Mouse (Mus musculus): ENCODE data around the gene Cacna1c. TPM values are rescaled to one million over a fixed set of nuclear protein-coding genes. Genes with fewer than 3 reads are reported as not detected.

Gene Cacna1c
- polyA plus RNA-seq, 1 experiment from 2014 or later, result 2.8 TPM

DNA sequence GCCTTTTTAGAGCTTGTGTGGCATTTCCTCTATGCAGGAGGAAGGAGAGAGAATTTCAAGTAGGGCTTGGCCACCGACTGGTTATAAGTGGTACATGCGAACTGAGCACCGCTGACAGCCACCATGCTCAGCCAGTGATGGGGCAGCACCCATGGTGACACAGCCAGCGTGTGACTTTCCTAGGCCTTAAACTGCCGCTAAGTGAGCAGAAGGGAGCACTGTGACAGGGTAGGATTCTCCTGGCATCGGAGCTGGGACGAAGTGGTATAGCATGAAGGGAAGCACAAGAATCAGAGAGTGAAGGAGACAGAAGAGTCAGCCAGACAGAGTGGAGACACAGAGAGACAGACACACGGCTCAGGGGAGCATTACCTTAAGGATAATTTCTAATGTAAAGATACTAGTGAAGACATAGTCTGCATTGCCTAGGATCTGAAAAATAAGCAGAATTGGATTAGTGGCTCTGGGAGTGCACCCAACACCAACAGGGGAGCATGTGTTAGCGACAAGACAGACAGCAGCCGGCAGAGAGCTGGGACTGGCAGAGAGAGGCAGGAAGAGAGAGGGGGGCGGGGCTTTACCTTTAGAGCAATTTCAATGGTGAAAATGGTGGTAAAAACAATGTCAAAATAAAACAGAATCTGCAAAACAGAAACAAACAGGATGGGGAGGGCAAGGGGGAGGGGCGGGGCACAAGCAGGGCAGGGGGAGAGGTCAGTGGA is 522.1 kb downstream of the Cacna1c start:
- no peak for DNase-seq (ENCODE audit: low spot score)
- H3K4me3 ChIP-seq, result no peak overlapping the region
- no peaks in the 10 kb centered on the region for H3K9me3 ChIP-seq
- H3K4me1 ChIP-seq (replicated peaks), result no peaks in the 10 kb centered on the region
- H3K27me3 ChIP-seq (ENCODE audit: insufficient read depth, poor library complexity, severe bottlenecking), result no peaks in the 10 kb centered on the region
- 79% methylated on average over 12 of the region's 12 CpGs for WGBS
- H3K36me3 ChIP-seq, result no peaks in the 10 kb centered on the region
- no peak overlapping the region for H3K27ac ChIP-seq

DNA sequence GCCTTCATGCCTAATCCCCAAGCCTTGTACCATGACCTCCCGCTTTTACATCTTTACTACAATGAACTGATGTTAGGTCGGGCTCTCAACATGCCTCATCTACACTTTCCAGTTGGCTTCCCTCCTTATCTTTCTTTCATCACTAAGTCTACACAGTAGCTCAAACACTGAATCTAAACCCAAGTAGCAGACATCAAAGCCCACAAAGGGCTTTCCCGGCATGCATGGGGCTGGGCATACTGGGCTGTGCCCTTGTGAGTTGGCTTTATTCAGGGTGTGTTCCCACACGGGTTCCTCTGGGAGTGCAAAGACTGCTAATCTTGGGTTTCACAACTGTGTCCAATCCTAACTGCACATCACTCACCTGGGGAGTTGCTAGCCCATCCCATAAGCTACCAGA is 542.9 kb downstream of the Cacna1c start:
- no peak for DNase-seq (ENCODE audit: low spot score)
- Histone ChIP-seq H3K36me3 (no peaks in the 10 kb centered on the region), H3K9me3 (no peaks in the 10 kb centered on the region), H3K4me3 (no peak overlapping the region), H3K27ac (no peak overlapping the region), H3K4me1 (replicated peaks) (no peaks in the 10 kb centered on the region), H3K27me3 (ENCODE audit: insufficient read depth, poor library complexity, severe bottlenecking) (no peaks in the 10 kb centered on the region)
- WGBS, result 90% methylated on average over 4 of the region's 4 CpGs

DNA sequence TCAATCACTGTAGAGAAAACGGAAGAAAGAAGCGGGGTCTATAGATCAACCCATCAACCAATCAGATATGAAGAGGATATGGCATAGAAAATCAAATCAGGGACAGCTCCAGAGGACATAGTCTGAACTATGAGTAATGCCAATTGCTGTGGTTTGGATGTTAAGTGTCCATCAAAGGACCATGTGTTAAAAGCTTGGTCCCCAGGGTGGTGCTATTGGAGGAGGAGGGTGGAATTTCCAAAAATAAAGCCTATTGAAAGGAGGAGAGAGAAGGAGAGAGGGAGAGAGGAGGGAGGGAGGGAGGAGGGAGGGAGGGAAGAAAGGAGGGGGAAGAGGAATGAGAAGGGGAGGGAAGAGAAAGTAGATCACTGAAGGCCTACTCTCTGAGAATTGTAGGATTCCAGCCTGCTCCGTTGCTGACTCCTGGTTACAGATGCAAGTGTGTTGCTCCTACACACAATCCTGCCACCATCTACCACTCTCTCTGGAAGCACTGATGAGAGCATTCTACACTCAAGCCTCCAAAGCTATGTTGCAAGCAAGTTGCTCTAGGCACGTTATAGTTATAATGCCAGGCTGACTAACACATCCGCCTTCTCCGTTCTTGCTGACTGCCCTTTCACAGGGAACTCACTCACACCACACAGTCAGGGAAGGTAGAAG is 547.0 kb downstream of the Cacna1c start:
- Histone ChIP-seq H3K4me1 (replicated peaks) (0 out of 2 replicates have a peak, but pooled peaks cover 5% of the 10 kb centered on the region), H3K9me3 (no peaks in the 10 kb centered on the region), H3K27ac (no peak overlapping the region), H3K36me3 (no peaks in the 10 kb centered on the region), H3K4me3 (no peak overlapping the region), H3K27me3 (ENCODE audit: insufficient read depth, poor library complexity, severe bottlenecking) (peaks cover 4% of the 10 kb centered on the region; the same call in 1 of the 2 replicates)
- no peak for DNase-seq (ENCODE audit: low spot score)
- WGBS, result 92% methylated on average over 6 of the region's 6 CpGs

DNA sequence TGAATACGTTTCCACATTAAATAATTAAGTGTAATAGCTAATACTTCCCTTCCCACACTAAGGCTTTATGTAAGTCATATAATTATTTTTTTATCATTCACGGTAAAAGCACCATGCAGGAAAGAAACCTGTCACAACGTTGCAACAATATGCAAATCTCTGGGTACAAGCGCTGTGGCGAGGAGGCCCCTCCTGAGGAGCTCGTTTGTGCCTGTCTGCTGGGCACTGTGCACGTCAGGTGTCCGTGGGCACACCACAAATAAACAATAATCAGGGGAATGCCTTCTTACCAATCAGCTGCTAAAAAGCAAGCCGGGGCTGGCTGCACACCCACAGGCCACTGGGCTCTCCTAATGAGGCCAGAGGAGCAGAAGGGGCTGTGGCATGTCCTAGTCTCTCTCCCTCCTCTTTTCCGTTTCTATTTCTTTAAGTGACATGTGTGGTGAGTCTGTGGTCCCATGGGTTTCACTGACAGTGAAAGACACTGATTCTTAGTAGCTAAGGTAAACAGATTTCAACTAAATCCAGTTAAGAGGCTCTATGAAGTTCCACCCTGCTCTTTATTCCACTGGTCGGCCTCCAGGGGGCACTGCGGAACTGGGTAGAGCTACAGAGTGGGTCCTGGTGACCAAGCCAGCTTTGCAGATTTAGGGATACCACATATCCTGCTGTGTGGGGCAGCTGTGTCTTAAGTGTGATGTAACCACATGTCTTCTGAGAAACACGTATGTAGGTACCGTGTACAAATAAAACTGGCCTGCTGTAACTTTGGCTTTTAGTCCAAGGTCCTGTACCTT is 549.8 kb downstream of the Cacna1c start:
- WGBS, result 58% methylated on average over 14 of the region's 14 CpGs
- H3K4me3 ChIP-seq, result no peak overlapping the region
- DNase-seq (ENCODE audit: low spot score), result peak; percentile 76
- 0 out of 2 replicates have a peak, but pooled peaks cover 5% of the 10 kb centered on the region for H3K4me1 ChIP-seq (replicated peaks)
- H3K27ac ChIP-seq, result no peak overlapping the region
- no peaks in the 10 kb centered on the region for H3K9me3 ChIP-seq
- peaks cover 4% of the 10 kb centered on the region; the same call in 1 of the 2 replicates for H3K27me3 ChIP-seq (ENCODE audit: insufficient read depth, poor library complexity, severe bottlenecking)
- H3K36me3 ChIP-seq, result no peaks in the 10 kb centered on the region

DNA sequence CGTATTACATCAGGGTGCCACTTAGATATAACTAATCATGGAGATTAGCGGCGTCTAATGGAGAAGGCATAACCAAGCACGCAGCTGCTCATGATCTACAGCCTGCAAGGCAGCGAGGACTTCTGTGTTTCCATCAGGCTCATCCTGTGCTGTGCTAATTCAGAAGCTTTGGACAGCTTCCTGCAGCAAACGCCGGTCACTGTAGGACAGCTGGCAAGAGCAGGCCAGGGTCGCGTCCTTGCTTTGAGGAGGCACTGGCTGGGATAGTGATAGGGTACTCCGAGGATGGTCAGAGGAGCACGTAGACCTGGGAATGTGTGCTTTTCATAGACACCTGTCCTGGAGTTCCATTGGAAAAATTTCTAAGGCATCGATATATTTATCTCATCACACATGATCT is 551.4 kb downstream of the Cacna1c start:
- no peak overlapping the region for H3K4me3 ChIP-seq
- peaks cover 5% of the 10 kb centered on the region; the same call in 1 of the 2 replicates for H3K4me1 ChIP-seq (replicated peaks)
- DNase-seq (ENCODE audit: low spot score), result no peak
- H3K9me3 ChIP-seq, result no peaks in the 10 kb centered on the region
- H3K27ac ChIP-seq, result no peak overlapping the region
- WGBS, result 90% methylated on average over 12 of the region's 12 CpGs
- peaks cover 4% of the 10 kb centered on the region; the same call in 1 of the 2 replicates for H3K27me3 ChIP-seq (ENCODE audit: insufficient read depth, poor library complexity, severe bottlenecking)
- H3K36me3 ChIP-seq, result no peaks in the 10 kb centered on the region

DNA sequence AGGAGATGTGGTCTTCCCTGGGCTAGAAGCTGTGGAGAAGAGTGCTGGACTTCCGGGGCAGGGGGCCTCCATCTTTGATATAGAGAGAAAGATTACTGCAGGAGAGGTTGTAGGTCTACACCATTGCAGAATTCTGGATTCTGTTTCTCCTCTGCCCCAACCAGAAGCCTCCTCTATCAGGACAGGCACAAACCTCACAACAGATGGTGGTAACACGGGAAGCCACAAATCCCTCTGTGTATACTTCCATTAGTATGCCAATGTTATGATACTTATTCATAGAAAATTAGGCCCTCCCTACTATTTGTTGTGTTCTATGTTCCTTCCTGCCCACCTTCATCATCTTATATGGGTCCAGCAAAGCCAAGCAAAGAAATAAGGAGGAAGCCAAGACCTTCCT is 552.7 kb downstream of the Cacna1c start:
- H3K27me3 ChIP-seq (ENCODE audit: insufficient read depth, poor library complexity, severe bottlenecking), result peaks cover 4% of the 10 kb centered on the region; the same call in 1 of the 2 replicates
- H3K4me1 ChIP-seq (replicated peaks), result peaks cover 14% of the 10 kb centered on the region
- no peak overlapping the region for H3K27ac ChIP-seq
- H3K36me3 ChIP-seq, result no peaks in the 10 kb centered on the region
- no peaks in the 10 kb centered on the region for H3K9me3 ChIP-seq
- 92% methylated on average over 2 of the region's 2 CpGs for WGBS
- no peak for DNase-seq (ENCODE audit: low spot score)
- H3K4me3 ChIP-seq, result no peak overlapping the region

DNA sequence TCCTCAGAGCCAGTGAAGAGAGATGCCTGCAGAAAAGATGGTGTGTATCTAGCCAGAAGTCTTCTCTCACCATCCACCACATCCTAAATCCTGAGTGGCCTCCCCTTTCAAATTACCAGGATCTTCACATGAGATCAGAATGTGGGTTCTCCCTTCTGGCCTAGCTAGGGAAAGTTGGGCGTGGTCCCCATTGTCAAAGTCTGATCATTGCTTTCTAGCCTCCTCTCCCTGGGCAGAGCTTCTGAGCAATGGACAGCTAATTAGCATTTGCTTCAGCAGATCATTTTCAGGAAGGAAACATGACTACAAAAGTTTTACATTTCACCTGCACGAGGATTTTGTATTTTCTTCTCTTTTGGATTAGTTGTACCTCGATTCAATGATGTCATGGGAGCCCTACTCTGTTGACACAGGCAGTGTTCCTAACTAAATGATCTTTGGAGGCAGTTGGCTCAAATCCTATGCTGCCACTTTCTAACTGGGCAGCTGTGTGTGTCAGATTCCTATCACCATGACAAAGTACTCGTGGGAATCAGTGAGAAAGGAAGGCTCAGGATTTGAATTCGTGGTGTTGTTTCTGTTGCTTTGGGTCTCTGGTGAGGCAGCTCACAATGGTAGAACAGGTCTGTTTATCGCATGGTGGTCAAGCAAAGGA is 554.4 kb downstream of the Cacna1c start:
- Histone ChIP-seq H3K36me3 (peaks cover 4% of the 10 kb centered on the region), H3K4me3 (no peak overlapping the region), H3K4me1 (replicated peaks) (peaks cover 9% of the 10 kb centered on the region), H3K27ac (no peak overlapping the region), H3K27me3 (ENCODE audit: insufficient read depth, poor library complexity, severe bottlenecking) (peaks cover 4% of the 10 kb centered on the region; the same call in 1 of the 2 replicates), H3K9me3 (peaks cover 8% of the 10 kb centered on the region)
- WGBS, result 83% methylated on average over 6 of the region's 6 CpGs
- no peak for DNase-seq (ENCODE audit: low spot score)

DNA sequence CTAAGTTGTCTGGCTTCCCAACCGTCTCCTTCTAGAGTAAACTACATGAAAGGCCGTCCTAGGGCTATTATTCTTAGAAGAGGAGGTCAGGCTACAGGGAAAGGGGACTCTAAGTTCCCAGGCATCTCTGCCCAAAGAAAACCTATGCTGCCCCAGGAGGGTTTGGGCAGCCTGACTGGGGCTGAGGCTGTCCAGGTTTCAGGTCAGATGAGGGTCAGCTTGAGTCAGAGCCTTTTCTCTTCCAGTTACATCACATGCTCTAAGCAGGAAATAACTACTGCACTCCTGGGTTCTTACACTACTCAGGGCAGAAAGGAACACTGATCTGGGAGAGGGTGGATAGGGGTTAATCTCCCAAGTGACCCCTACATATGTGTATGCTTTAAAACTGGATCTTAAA is 556.4 kb downstream of the Cacna1c start:
- peaks cover 6% of the 10 kb centered on the region for H3K36me3 ChIP-seq
- peaks cover 2% of the 10 kb centered on the region; the same call in 1 of the 2 replicates for H3K27me3 ChIP-seq (ENCODE audit: insufficient read depth, poor library complexity, severe bottlenecking)
- DNase-seq (ENCODE audit: low spot score), result no peak
- peaks cover 11% of the 10 kb centered on the region for H3K9me3 ChIP-seq
- 40% methylated on average over 2 of the region's 2 CpGs for WGBS
- no peak overlapping the region for H3K4me3 ChIP-seq
- no peak overlapping the region for H3K27ac ChIP-seq
- H3K4me1 ChIP-seq (replicated peaks), result peaks cover 9% of the 10 kb centered on the region

DNA sequence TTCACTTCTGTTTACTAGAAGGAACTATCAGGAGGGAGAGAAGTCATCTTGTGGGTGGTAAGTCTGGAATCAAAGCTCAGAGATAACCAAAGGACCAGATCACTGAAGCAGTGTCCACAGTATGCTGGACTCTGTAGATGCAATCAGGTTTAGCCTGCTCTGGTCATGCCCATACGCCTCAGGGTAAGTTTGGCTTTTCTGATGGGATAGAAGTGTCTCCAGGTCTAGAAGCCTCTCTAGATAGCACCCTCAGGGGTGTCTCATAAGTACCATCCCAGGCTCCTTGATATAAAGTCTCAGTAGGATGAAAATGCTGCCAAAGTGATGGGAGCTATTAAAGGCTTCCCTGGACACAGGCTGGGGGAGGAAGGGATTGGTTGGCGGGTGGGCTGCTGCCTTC is 557.3 kb downstream of the Cacna1c start:
- WGBS, result 86% methylated on average over 2 of the region's 2 CpGs

DNA sequence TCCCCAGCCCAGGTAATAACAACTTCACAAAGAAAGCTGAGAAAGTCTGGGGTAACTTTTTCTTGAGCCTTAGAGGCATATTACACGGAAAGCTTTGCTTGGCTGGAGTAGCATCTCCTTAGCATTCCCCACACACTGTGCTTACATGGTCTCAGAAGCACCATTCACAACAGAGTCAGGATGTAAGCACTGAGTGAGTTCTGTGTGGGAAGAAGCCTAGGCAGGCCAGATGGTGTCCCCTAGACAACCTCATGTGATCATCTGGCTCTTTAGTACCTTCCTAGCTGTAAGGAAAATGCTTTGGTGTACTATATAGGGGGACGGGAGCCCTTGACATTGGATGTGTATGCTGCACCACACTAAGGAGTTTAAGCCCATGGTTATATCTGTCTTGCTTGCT is 563.7 kb downstream of the Cacna1c start:
- DNase-seq (ENCODE audit: low spot score), result no peak
- peaks cover 10% of the 10 kb centered on the region for H3K9me3 ChIP-seq
- H3K4me1 ChIP-seq (replicated peaks), result no peaks in the 10 kb centered on the region
- WGBS, result 86% methylated on average over 2 of the region's 2 CpGs
- H3K36me3 ChIP-seq, result peaks cover 6% of the 10 kb centered on the region
- H3K27ac ChIP-seq, result no peak overlapping the region
- no peaks in the 10 kb centered on the region for H3K27me3 ChIP-seq (ENCODE audit: insufficient read depth, poor library complexity, severe bottlenecking)
- H3K4me3 ChIP-seq, result no peak overlapping the region

More for the DNA sequence above, 557.3 kb downstream of the Cacna1c start:
- Histone ChIP-seq H3K36me3 (peaks cover 6% of the 10 kb centered on the region), H3K27ac (no peak overlapping the region), H3K4me1 (replicated peaks) (peaks cover 9% of the 10 kb centered on the region), H3K4me3 (no peak overlapping the region), H3K9me3 (peaks cover 11% of the 10 kb centered on the region), H3K27me3 (ENCODE audit: insufficient read depth, poor library complexity, severe bottlenecking) (no peaks in the 10 kb centered on the region)
- DNase-seq (ENCODE audit: low spot score), result no peak

DNA sequence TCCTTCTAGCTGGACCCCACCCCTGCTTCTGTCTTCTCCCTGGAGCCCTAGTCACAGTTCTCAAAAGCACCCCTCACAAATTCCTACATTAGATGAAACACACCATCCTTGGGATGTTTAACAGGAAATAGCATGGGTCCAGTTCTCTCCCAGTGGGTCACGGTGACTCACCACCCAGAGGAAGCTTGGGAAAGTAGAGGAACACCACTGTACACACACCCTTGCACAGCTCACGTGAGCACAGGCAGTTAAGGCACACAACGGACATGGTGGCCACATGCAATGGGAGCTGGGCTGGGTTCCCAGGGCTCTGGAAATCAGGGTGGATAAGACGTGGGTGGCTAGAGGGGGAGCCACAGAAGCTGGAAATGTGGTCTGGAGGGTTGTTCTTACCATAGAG is 566.2 kb downstream of the Cacna1c start:
- Histone ChIP-seq H3K27me3 (ENCODE audit: insufficient read depth, poor library complexity, severe bottlenecking) (no peaks in the 10 kb centered on the region), H3K27ac (no peak overlapping the region), H3K4me3 (no peak overlapping the region), H3K36me3 (no peaks in the 10 kb centered on the region), H3K9me3 (no peaks in the 10 kb centered on the region), H3K4me1 (replicated peaks) (no peaks in the 10 kb centered on the region)
- WGBS, result 90% methylated on average over 4 of the region's 4 CpGs
- DNase-seq (ENCODE audit: low spot score), result no peak

DNA sequence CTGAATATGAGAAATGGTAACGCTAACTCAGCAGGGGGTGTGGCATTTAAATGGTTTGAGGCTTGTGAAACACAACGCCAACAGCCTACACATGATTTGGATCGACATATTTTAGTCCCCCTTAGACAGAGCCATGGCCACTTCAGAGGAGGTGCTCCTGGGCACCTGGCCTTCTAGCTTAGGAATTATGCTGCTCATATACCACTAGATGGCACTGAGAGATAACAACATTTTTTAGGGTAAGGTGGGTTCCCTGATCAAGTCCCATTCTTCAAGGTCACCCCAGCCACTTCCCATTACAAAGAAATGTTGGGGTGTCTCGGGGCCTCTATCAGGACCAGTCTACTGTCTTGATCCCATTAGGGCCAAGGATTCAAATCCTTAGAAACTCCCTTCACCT is 570.0 kb downstream of the Cacna1c start:
- Histone ChIP-seq H3K4me1 (replicated peaks) (no peaks in the 10 kb centered on the region), H3K4me3 (no peak overlapping the region), H3K9me3 (no peaks in the 10 kb centered on the region), H3K27ac (no peak overlapping the region), H3K36me3 (no peaks in the 10 kb centered on the region), H3K27me3 (ENCODE audit: insufficient read depth, poor library complexity, severe bottlenecking) (no peaks in the 10 kb centered on the region)
- no peak for DNase-seq (ENCODE audit: low spot score)
- whole genome bisulfite sequencing, result 56% methylated on average over 4 of the region's 4 CpGs
